Mouse (Mus musculus): ENCODE results near the gene Dars2.
"Not testable (repeated sequence)": the region's sequence is repeated elsewhere in the genome, so short reads cannot be mapped to it uniquely, and the experiment has no call there.

The Dars2 gene

GRCm38 (mm10) chr1:161035281-161035785 is 35.1 kb downstream of the Dars2 start:
- peak; percentile 23 to 54 for DNase-seq

DNA sequence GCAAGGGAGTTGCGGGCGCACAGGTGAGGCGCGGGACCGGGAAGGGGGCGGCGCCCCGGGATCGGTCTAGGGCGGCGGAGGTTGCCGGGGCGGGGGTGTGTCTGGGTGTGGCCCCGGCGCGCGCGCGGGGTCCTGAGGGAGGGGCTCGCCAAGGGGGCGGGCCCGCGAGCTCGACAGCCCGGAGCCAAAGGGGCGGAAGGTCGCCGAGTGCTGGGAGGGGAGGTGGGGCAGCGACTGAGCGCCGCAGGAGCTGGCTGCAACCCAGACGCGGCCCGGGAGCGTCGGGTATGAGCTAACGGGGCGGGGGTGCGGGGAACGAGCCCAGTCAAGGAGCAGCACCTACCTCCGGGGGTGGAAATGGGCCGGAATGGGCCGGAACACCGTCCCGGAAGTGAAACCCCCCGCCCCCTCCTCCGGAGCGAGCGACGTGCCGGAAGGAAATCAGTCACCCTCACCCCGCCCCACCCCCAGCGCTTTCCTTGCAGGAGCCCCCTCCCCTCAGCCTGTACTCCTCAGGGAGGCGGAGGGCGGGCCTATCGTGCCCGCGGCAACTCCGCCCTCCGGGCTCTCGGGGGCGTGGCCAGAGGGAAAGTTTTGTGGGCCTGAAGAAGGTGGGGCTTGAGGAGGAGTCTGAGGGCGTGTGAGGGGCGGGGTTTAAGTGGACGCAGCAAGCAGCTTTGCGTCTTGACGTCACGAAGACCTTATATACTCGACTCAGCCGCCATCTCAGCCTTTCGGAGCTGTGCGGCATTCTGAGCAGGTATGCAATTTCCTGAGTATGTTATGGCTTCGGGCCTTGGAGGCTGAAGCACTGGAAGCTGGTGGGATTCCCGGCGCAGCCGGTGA is 35.8 kb downstream of the Dars2 start, which contains the start of gene Zbtb37:
Zbtb37 (minus strand) TSS at position 415 of the 846 bp plus-strand sequence.
- DNase-seq: peak; percentile 99

GRCm38 (mm10) chr1:161033856-161034434 is 36.5 kb downstream of the Dars2 start:
- DNase-seq: no peak

GRCm38 (mm10) chr1:161032345-161032744 is 38.1 kb downstream of the Dars2 start:
- DNase-seq: peak in 1 of 2 experiments; percentile 28

DNA sequence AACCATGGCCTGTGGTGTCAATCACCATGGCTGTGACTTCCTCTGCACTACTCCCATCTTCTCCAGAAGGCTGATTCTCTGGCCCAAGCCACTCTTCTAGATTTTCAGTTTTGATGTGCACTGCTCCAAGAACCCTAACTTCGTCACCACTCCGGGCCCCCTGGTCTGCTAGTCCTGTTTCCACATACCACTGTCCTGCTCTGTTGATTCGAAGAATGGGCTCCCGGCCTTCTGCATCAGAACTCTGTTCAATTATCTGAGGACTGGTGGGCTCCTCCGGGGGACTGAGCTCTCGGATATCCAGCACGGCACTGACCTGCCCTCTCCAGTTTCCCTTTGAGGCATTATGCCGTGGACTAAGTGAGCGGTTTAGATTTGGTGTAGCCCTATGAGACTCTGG is 38.6 kb downstream of the Dars2 start:
- DNase-seq: no peak

GRCm38 (mm10) chr1:161030058-161030457 is 40.4 kb downstream of the Dars2 start:
- no peak for DNase-seq

GRCm38 (mm10) chr1:161028427-161028826 is 42.0 kb downstream of the Dars2 start:
- not testable (repeated sequence) for DNase-seq

DNA sequence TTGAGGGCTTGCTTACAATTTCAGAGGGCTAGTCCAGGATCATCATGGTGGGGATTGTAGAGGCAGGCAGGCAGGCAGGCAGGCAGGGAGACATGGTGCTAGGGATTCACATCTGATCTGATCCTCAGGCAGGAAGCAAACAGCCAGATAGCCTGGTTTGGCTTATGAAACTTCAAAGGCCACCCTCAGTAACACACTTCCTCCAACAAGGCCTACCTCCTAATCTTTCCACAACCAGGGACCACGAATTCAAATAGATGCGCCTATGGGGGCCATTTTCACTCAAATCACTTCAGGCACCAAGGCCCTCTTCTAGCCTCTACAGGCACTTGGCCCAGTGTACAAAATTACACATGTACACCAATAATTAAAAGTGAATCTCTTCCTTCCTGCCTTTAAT is 43.3 kb downstream of the Dars2 start:
- no peak for DNase-seq

DNA sequence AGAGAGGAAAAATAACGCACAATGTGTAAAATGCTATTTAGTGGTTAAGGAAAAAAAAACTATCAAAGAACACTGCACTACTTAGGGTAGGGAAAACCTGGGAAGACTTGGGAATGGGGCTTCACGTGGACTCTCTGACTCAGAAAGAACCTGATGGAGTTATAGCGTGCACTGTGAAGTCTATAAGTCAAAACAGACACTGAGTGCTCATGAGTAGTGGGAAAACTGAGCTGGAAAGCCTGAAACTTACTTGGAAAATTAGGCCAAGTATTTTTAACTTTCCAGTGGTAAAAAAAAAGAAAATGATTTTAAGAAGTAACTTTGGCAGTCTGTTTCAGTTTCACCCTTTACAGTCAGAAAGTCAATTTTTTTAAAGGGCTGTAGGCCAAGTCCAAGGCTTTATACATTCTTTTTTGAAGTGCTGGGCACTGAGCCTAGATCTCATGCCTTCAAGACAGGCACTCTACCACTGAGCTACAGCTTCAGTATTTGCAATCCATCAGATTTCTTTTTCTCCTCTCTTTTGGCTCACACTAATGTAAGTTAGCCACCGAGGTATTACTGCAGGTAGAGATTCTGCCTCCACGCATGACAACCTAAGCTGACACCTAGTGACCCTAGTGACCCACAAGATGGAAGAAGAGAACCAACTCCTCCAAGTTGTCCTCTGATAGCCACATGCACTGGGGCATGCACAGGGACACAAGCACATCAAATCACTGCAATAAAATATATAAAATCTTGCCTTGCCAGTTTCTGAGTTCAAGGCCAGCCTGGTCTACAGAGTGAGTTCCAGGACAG is 44.8 kb downstream of the Dars2 start:
- no peak for DNase-seq

- no peak for DNase-seq
These were observed 50.4 kb downstream of the Dars2 start for GRCm38 (mm10) chr1:161020051-161020450.

DNA sequence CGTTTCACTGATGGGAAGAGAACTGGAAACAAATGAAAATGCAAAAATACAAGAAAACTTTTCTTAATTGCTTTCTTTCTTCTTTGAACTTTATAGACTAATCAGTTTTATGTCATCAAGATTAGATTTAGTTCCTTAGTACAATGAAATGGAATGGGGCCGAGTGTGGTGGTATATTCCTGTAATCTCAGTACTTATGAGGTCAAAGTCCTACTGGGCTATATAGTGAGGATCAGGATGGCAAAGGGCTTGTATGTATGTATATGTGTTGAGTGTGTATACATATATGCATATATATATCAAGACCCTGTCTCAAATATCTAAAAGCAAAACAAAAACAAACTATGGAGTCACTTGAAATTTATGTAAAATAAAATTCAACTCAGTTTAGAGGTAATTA is 54.1 kb downstream of the Dars2 start:
- no peak for DNase-seq

GRCm38 (mm10) chr1:161010436-161010835 is 60.0 kb downstream of the Dars2 start:
- DNase-seq: no peak

DNA sequence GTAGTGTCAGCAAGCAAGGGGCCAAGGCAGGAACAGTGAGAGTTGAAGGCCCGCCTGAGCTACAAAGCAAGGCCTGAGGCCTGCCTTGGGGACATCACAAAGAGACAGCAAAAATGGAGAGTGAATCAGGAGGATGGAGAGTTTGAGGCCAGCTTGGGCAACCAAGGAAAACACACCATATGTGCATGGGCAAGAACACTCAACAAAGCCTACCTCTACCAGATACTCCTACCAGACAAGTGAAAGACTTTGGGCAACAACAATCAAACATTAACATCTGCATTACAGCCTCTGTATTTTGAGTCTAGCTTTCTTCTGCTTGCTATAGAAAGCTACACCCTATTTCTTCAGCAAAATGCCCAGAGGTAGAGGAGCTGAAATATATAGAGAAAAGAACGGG is 62.4 kb downstream of the Dars2 start:
- DNase-seq: no peak

GRCm38 (mm10) chr1:161006471-161006870 is 64.0 kb downstream of the Dars2 start:
- no peak for DNase-seq

DNA sequence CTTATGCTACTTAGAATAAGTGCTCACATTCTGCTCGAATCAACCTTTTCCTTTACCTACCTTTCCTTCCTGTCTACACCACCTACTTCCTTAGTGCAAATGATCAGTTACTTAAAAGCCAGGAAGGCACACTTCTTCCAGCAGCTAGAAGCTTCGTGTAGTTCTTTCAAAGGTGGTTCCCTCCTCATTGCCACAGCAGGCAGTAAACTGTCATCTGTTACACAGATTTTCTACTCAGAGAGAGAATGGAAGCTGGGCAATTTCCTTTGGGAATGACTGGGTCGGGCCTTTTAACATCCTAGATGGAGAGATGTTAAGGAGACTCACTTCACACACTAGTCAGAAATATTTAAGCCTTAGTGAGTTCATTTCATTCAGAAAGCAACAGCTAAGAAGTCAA is 64.9 kb downstream of the Dars2 start:
- no peak for DNase-seq

DNA sequence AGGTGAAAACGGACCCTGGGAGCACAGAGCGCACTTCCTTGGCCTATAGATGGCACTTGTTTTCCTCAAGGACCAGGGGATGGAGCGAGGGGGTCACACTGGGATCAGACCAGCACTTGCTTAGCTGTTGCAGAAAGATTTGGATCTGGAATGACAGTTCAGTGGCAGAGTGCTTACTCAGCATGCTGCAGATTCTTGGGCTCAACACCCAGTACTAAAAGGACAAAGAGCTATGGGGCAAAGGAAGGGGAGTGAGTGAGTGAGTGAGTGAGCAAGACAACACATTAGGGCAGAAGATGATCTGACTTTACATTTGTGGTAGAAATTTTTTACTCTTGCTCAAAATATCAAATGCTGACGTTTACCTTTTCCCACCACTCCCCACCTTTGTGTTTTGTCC is 65.5 kb downstream of the Dars2 start:
- peak in 1 of 2 experiments; percentile 11 for DNase-seq

- DNase-seq: no peak
These were observed 76.6 kb downstream of the Dars2 start for GRCm38 (mm10) chr1:160993851-160994250.

All from kidney, postnatal 36 days (tissue).